Mouse (Mus musculus): Measurements from ENCODE around the gene Syt9. TPM values are rescaled to one million over a fixed set of nuclear protein-coding genes. Genes with fewer than 3 reads are reported as not detected.

Syt9 gene
- total and polyA plus RNA-seq, 3 experiments: 0.05 TPM; not detected in 2

DNA sequence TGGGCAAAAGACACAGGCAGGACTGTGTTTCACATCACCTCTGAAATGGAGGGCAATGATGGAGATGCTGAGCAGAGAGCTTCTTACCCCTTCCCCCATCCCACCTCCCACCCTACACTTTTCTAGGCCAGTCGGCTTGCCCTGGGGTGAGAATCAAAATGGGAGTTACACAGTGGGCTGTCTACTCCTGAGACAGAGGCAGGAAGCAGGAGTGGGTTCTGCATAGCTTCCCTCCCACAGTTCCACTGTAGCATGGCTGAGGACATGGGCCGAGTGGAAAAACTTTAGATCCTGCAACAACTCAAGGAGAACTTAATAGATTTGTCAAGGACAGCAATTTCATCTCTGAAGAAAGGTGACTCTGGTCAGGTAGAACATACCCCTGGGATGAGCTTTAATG is 84.1 kb downstream of the Syt9 start:
- DNase-seq (ENCODE audit: low spot score) (no peak), ATAC-seq (ENCODE audit: extremely low read depth, insufficient number of reproducible peaks, low FRiP score, poor library complexity, severe bottlenecking) (no peak)
- peaks cover 17% of the 10 kb centered on the region for H3K9me3 ChIP-seq (replicated peaks)
- H3K36me3 ChIP-seq (replicated peaks): no peaks in the 10 kb centered on the region
- no peaks in the 10 kb centered on the region for H3K27me3 ChIP-seq (ENCODE audit: insufficient read depth, low read length)
- no peak overlapping the region for H3K4me3 ChIP-seq (ENCODE audit: low read depth, low read length)
- H3K4me1 ChIP-seq (ENCODE audit: insufficient read depth, low read depth, low read length): no peaks in the 10 kb centered on the region
- TF ChIP-seq TAL1 (conservative IDR thresholded peaks at IDR 0.05; ENCODE audit: low read depth, low read length): no peak
- no peak for TF ChIP-seq POLR2AphosphoS5 (IDR thresholded peaks at IDR 0.05; ENCODE audit: insufficient replicate concordance, low read depth, low read length)
- no peak for TF ChIP-seq GATA2 (IDR thresholded peaks at IDR 0.05; ENCODE audit: borderline replicate concordance, low read depth, low read length)
- no peak for TF ChIP-seq CTCF (IDR thresholded peaks at IDR 0.05; ENCODE audit: low read depth, low read length)
- no peak for TF ChIP-seq GATA1 (IDR thresholded peaks at IDR 0.05; ENCODE audit: borderline replicate concordance, low read length)

GRCm38 (mm10) chr7:107455118-107455521 is 84.6 kb downstream of the Syt9 start:
- no peaks in the 10 kb centered on the region for H3K36me3 ChIP-seq (replicated peaks)
- TF ChIP-seq CTCF (IDR thresholded peaks at IDR 0.05; ENCODE audit: low read depth, low read length) (no peak), TAL1 (conservative IDR thresholded peaks at IDR 0.05; ENCODE audit: low read depth, low read length) (no peak), POLR2AphosphoS5 (IDR thresholded peaks at IDR 0.05; ENCODE audit: insufficient replicate concordance, low read depth, low read length) (no peak), GATA2 (IDR thresholded peaks at IDR 0.05; ENCODE audit: borderline replicate concordance, low read depth, low read length) (no peak), GATA1 (IDR thresholded peaks at IDR 0.05; ENCODE audit: borderline replicate concordance, low read length) (no peak)
- no peaks in the 10 kb centered on the region for H3K27me3 ChIP-seq (ENCODE audit: insufficient read depth, low read length)
- ATAC-seq (ENCODE audit: extremely low read depth, insufficient number of reproducible peaks, low FRiP score, poor library complexity, severe bottlenecking) (no peak), DNase-seq (ENCODE audit: low spot score) (no peak)
- H3K4me3 ChIP-seq (ENCODE audit: low read depth, low read length): no peak overlapping the region
- H3K4me1 ChIP-seq (ENCODE audit: insufficient read depth, low read depth, low read length): no peaks in the 10 kb centered on the region
- H3K9me3 ChIP-seq (replicated peaks): peaks cover 18% of the 10 kb centered on the region

GRCm38 (mm10) chr7:107461167-107461566 is 90.6 kb downstream of the Syt9 start:
- ATAC-seq (ENCODE audit: extremely low read depth, insufficient number of reproducible peaks, low FRiP score, poor library complexity, severe bottlenecking): no peak
- H3K9me3 ChIP-seq (replicated peaks): peaks cover 16% of the 10 kb centered on the region
- H3K4me3 ChIP-seq (ENCODE audit: low read depth, low read length): no peak overlapping the region
- DNase-seq (ENCODE audit: low spot score): no peak
- H3K36me3 ChIP-seq (replicated peaks): no peaks in the 10 kb centered on the region
- no peak for TF ChIP-seq GATA1 (IDR thresholded peaks at IDR 0.05; ENCODE audit: borderline replicate concordance, low read length)
- TF ChIP-seq TAL1 (conservative IDR thresholded peaks at IDR 0.05; ENCODE audit: low read depth, low read length): no peak
- TF ChIP-seq CTCF (IDR thresholded peaks at IDR 0.05; ENCODE audit: low read depth, low read length): no peak
- TF ChIP-seq POLR2AphosphoS5 (IDR thresholded peaks at IDR 0.05; ENCODE audit: insufficient replicate concordance, low read depth, low read length): no peak
- TF ChIP-seq GATA2 (IDR thresholded peaks at IDR 0.05; ENCODE audit: borderline replicate concordance, low read depth, low read length): no peak
- H3K27me3 ChIP-seq (ENCODE audit: insufficient read depth, low read length): no peaks in the 10 kb centered on the region
- no peaks in the 10 kb centered on the region for H3K4me1 ChIP-seq (ENCODE audit: insufficient read depth, low read depth, low read length)

DNA sequence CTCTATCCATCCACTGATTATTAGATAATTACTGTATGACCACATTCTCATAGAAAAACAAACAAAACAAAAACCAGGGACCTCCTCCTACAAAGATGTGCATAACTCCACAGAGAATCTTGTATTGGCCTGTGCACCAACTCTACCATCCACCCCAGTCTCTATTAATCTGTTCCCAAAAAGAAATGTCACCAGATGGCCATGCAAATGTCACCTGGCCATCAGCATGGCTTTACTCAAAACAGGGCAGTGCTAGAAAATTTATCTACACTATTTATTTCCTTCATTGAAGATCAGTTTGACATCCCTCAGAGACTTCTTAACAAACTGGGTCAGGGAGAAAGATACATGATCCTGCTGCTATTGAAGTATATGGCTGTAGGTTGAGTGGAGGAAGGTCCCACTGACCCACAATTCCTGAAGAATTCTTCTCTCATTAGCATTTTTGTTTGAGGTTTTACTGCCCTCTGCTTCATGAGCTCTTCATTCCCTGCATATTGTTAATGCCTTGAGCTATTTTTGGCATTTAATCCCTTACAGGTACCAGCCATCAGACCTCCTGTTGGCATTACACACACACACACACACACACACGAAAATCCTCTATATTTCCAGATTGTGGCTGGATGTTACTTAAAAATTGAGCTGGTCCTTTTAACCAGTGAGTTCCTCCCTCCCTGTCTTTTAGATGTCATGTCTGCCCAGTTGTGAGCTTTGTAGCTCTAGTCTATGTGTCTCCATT is 91.3 kb downstream of the Syt9 start:
- H3K4me1 ChIP-seq (ENCODE audit: insufficient read depth, low read depth, low read length): no peaks in the 10 kb centered on the region
- ATAC-seq (ENCODE audit: extremely low read depth, insufficient number of reproducible peaks, low FRiP score, poor library complexity, severe bottlenecking) (no peak), DNase-seq (ENCODE audit: low spot score) (no peak)
- H3K27me3 ChIP-seq (ENCODE audit: insufficient read depth, low read length): no peaks in the 10 kb centered on the region
- no peak overlapping the region for H3K4me3 ChIP-seq (ENCODE audit: low read depth, low read length)
- H3K36me3 ChIP-seq (replicated peaks): no peaks in the 10 kb centered on the region
- TF ChIP-seq GATA1 (IDR thresholded peaks at IDR 0.05; ENCODE audit: borderline replicate concordance, low read length) (no peak), CTCF (IDR thresholded peaks at IDR 0.05; ENCODE audit: low read depth, low read length) (no peak), TAL1 (conservative IDR thresholded peaks at IDR 0.05; ENCODE audit: low read depth, low read length) (no peak), GATA2 (IDR thresholded peaks at IDR 0.05; ENCODE audit: borderline replicate concordance, low read depth, low read length) (no peak), POLR2AphosphoS5 (IDR thresholded peaks at IDR 0.05; ENCODE audit: insufficient replicate concordance, low read depth, low read length) (no peak)
- peaks cover 16% of the 10 kb centered on the region for H3K9me3 ChIP-seq (replicated peaks)

GRCm38 (mm10) chr7:107462962-107463361 is 92.4 kb downstream of the Syt9 start:
- H3K27me3 ChIP-seq (ENCODE audit: insufficient read depth, low read length): no peaks in the 10 kb centered on the region
- no peaks in the 10 kb centered on the region for H3K4me1 ChIP-seq (ENCODE audit: insufficient read depth, low read depth, low read length)
- DNase-seq (ENCODE audit: low spot score) (no peak), ATAC-seq (ENCODE audit: extremely low read depth, insufficient number of reproducible peaks, low FRiP score, poor library complexity, severe bottlenecking) (no peak)
- H3K4me3 ChIP-seq (ENCODE audit: low read depth, low read length): no peak overlapping the region
- H3K9me3 ChIP-seq (replicated peaks): peaks cover 18% of the 10 kb centered on the region
- no peaks in the 10 kb centered on the region for H3K36me3 ChIP-seq (replicated peaks)
- no peak for TF ChIP-seq GATA2 (IDR thresholded peaks at IDR 0.05; ENCODE audit: borderline replicate concordance, low read depth, low read length)
- TF ChIP-seq TAL1 (conservative IDR thresholded peaks at IDR 0.05; ENCODE audit: low read depth, low read length): no peak
- TF ChIP-seq CTCF (IDR thresholded peaks at IDR 0.05; ENCODE audit: low read depth, low read length): no peak
- no peak for TF ChIP-seq POLR2AphosphoS5 (IDR thresholded peaks at IDR 0.05; ENCODE audit: insufficient replicate concordance, low read depth, low read length)
- no peak for TF ChIP-seq GATA1 (IDR thresholded peaks at IDR 0.05; ENCODE audit: borderline replicate concordance, low read length)

- Histone ChIP-seq H3K27me3 (ENCODE audit: insufficient read depth, low read length) (no peaks in the 10 kb centered on the region), H3K9me3 (replicated peaks) (peaks cover 16% of the 10 kb centered on the region), H3K4me1 (ENCODE audit: insufficient read depth, low read depth, low read length) (no peaks in the 10 kb centered on the region), H3K4me3 (ENCODE audit: low read depth, low read length) (no peak overlapping the region), H3K36me3 (replicated peaks) (no peaks in the 10 kb centered on the region)
- DNase-seq (ENCODE audit: low spot score) (no peak), ATAC-seq (ENCODE audit: extremely low read depth, insufficient number of reproducible peaks, low FRiP score, poor library complexity, severe bottlenecking) (no peak)
- no peak for TF ChIP-seq GATA2 (IDR thresholded peaks at IDR 0.05; ENCODE audit: borderline replicate concordance, low read depth, low read length)
- TF ChIP-seq TAL1 (conservative IDR thresholded peaks at IDR 0.05; ENCODE audit: low read depth, low read length): no peak
- TF ChIP-seq GATA1 (IDR thresholded peaks at IDR 0.05; ENCODE audit: borderline replicate concordance, low read length): no peak
- no peak for TF ChIP-seq CTCF (IDR thresholded peaks at IDR 0.05; ENCODE audit: low read depth, low read length)
- TF ChIP-seq POLR2AphosphoS5 (IDR thresholded peaks at IDR 0.05; ENCODE audit: insufficient replicate concordance, low read depth, low read length): no peak
These were observed 94.6 kb downstream of the Syt9 start for GRCm38 (mm10) chr7:107465081-107465480.
